In genomic region chr19:9899780-9900146, GRCm38 (mm10) we compare ENCODE assay signal across 7 mouse cellular contexts. TPM values are rescaled to one million over a fixed set of nuclear protein-coding genes. Genes with fewer than 3 reads are reported as not detected.
DNase-seq lines count a peak whose midpoint lies in the region; ATAC-seq and TF ChIP-seq lines count a peak whose summit lies in the region.

No protein-coding gene starts in this region.

- no peak for TF ChIP-seq EP300 in lung, postnatal 0 days (IDR thresholded peaks at IDR 0.05)

- H3K27me3 ChIP-seq in lung, postnatal 0 days (replicated peaks; ENCODE audit: insufficient read depth, low read length): no peaks in the 10 kb centered on the region
- no peaks in the 10 kb centered on the region for H3K27me3 ChIP-seq in limb, embryonic 15.5 days
- no peaks in the 10 kb centered on the region for H3K27me3 ChIP-seq in stomach, embryonic 15.5 days (replicated peaks)

- H3K4me2 ChIP-seq in lung, postnatal 0 days (replicated peaks; ENCODE audit: low read depth, low read length): peak overlapping the region; percentile 81
- peak overlapping the region; percentile 55 for H3K4me2 ChIP-seq in limb, embryonic 15.5 days
- H3K4me2 ChIP-seq in stomach, embryonic 15.5 days: peak overlapping the region; percentile 69

- peak; percentile 74 for ATAC-seq in lung, postnatal 0 days
- peak; percentile 53 for ATAC-seq in erythroid progenitor cell, adult 5-6 weeks (replicated peaks; ENCODE audit: low FRiP score, poor library complexity, severe bottlenecking)
- peak; percentile 61 for ATAC-seq in limb, embryonic 15.5 days (ENCODE audit: insufficient number of reproducible peaks, low FRiP score, low TSS enrichment, low read depth)
- ATAC-seq in stomach, embryonic 15.5 days (ENCODE audit: insufficient read depth, low FRiP score, low read depth): peak; percentile 24
- ATAC-seq in monocyte, adult 5-6 weeks (replicated peaks; ENCODE audit: insufficient number of reproducible peaks, low FRiP score, low TSS enrichment, poor library complexity, severe bottlenecking): no peak

- WGBS in lung, postnatal 0 days: 7% methylated on average over 10 of the region's 10 CpGs
- 8% methylated on average over 10 of the region's 10 CpGs for WGBS in limb, embryonic 15.5 days
- WGBS in stomach, embryonic 15.5 days: 7% methylated on average over 10 of the region's 10 CpGs

- TF ChIP-seq CTCF in lung, postnatal 0 days (IDR thresholded peaks at IDR 0.05): no peak

- no peaks in the 10 kb centered on the region for H3K36me3 ChIP-seq in lung, postnatal 0 days (ENCODE audit: insufficient read depth, low read length)
- H3K36me3 ChIP-seq in limb, embryonic 15.5 days: peaks cover 11% of the 10 kb centered on the region
- H3K36me3 ChIP-seq in stomach, embryonic 15.5 days: peaks cover 4% of the 10 kb centered on the region; the same call in 1 of the 2 replicates

- peak overlapping the region; percentile 24; the same call in 1 of the 2 replicates for H3K9ac ChIP-seq in lung, postnatal 0 days (replicated peaks; ENCODE audit: low read depth)
- peak overlapping the region; percentile 39; the same call in 1 of the 2 replicates for H3K9ac ChIP-seq in limb, embryonic 15.5 days
- no peak overlapping the region for H3K9ac ChIP-seq in stomach, embryonic 15.5 days

- H3K27ac ChIP-seq in lung, postnatal 0 days (ENCODE audit: low read length): peak overlapping the region; percentile 84
- H3K27ac ChIP-seq in limb, embryonic 15.5 days: peak overlapping the region; percentile 88
- peak overlapping the region; percentile 94 for H3K27ac ChIP-seq in stomach, embryonic 15.5 days

- peak overlapping the region; percentile 85 for H3K4me3 ChIP-seq in lung, postnatal 0 days (ENCODE audit: low read depth, low read length)
- peak overlapping the region; percentile 81 for H3K4me3 ChIP-seq in limb, embryonic 15.5 days
- peak overlapping the region; percentile 80 for H3K4me3 ChIP-seq in stomach, embryonic 15.5 days (replicated peaks)

- peaks cover 13% of the 10 kb centered on the region for H3K4me1 ChIP-seq in lung, postnatal 0 days (ENCODE audit: insufficient read depth, low read depth, low read length)
- H3K4me1 ChIP-seq in limb, embryonic 15.5 days: peaks cover 21% of the 10 kb centered on the region
- peaks cover 19% of the 10 kb centered on the region for H3K4me1 ChIP-seq in stomach, embryonic 15.5 days

- H3K9me3 ChIP-seq in lung, postnatal 0 days (ENCODE audit: low read length): no peaks in the 10 kb centered on the region
- no peaks in the 10 kb centered on the region for H3K9me3 ChIP-seq in limb, embryonic 15.5 days
- H3K9me3 ChIP-seq in stomach, embryonic 15.5 days: no peaks in the 10 kb centered on the region

- no peak for DNase-seq in lung, postnatal 0 days (ENCODE audit: low spot score)
- no peak for DNase-seq in lung, postnatal 10 days
- no peak for DNase-seq in right cerebral cortex, postnatal 4 days

RNA-seq across cellular contexts. Expression of gene Incenp, which starts 0.4 kb away (rescaled TPM):
- polyA plus RNA-seq in lung, postnatal 0 days (2015; fragmentation: Nextera tagmentation; extraction: Ambion mirVana): 9.9 and 12.8 TPM in 2 replicates
- total RNA-seq in erythroid progenitor cell, adult 5-6 weeks (2015; ENCODE audit: low replicate concordance): 859 and 885 TPM in 2 replicates
- 748 and 1,226 TPM in 2 replicates for total RNA-seq in erythroid progenitor cell, adult 5-6 weeks (2017; ENCODE audit: low replicate concordance)
- 83.1 and 90.5 TPM in 2 replicates for polyA plus RNA-seq in limb, embryonic 15.5 days (2015; fragmentation: Nextera tagmentation; extraction: Ambion mirVana)
- 93.9 and 95.5 TPM in 2 replicates for polyA plus RNA-seq in stomach, embryonic 15.5 days (2015; fragmentation: Nextera tagmentation; extraction: Ambion mirVana)
- 23.7 to 34.3 TPM (median 24.1 TPM) in 3 replicates for total RNA-seq in monocyte, adult 5-6 weeks (2017)

RNA-seq across cellular contexts. Expression of gene Scgb2a2, which starts 52.4 kb away (rescaled TPM):
- polyA plus RNA-seq in lung, postnatal 0 days (2015; fragmentation: Nextera tagmentation; extraction: Ambion mirVana): not detected in 2 replicates
- total RNA-seq in erythroid progenitor cell, adult 5-6 weeks (2015; ENCODE audit: low replicate concordance): not detected in 2 replicates
- not detected in 2 replicates for total RNA-seq in erythroid progenitor cell, adult 5-6 weeks (2017; ENCODE audit: low replicate concordance)
- polyA plus RNA-seq in limb, embryonic 15.5 days (2015; fragmentation: Nextera tagmentation; extraction: Ambion mirVana): not detected in 2 replicates
- polyA plus RNA-seq in stomach, embryonic 15.5 days (2015; fragmentation: Nextera tagmentation; extraction: Ambion mirVana): 0.12 TPM in 1 of 2 replicates, not detected in the other
- total RNA-seq in monocyte, adult 5-6 weeks (2017): not detected in 3 replicates
